Comparison of ENCODE assay signal across 8 mouse cellular contexts in the genomic region with DNA sequence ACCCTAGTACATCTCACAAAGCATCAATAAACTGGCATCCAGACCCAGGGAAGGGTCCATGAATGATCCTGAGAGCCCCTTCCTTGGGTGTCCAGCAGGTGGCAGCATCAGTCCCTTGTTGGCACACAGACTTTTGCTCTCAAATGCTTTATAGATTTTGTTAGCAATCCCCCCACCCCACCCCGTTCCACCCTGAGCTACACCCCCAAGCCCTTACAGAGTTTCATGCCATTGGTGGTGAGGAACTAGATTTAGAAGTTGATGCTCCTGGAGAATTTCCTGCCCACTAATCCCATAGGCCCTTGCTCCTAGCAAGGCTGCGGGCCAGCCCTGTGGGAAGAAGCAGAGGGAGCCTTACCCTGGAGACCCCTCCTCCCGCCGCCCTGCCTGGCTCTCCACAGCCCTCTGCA. TPM values are rescaled to one million over a fixed set of nuclear protein-coding genes. Genes with fewer than 3 reads are reported as not detected.
DNase-seq lines count a peak whose midpoint lies in the region; ATAC-seq and TF ChIP-seq lines count a peak whose summit lies in the region.

No protein-coding gene starts in this region.

- peak; percentile 69 for ATAC-seq in CD4-positive, CD25-positive, alpha-beta regulatory T cell, adult 4 months
- ATAC-seq in heart, postnatal 0 days (ENCODE audit: insufficient read depth, low read depth), result peak; percentile 34; the same call in 1 of the 2 replicates
- ATAC-seq in liver, postnatal 0 days, result no peak

- DNase-seq in heart, postnatal 0 days (ENCODE audit: low spot score), result peak; percentile 72
- DNase-seq in kidney, postnatal 36 days, result peak; percentile 88 to 94
- peak; percentile 83 for DNase-seq in liver, postnatal 0 days
- DNase-seq in thymus, postnatal 0 days (ENCODE audit: low spot score), result peak; percentile 77

- H3K4me1 ChIP-seq in bone marrow macrophage, adult 2 months (ENCODE audit: control insufficient read depth, insufficient read depth, low read length), result peaks cover 2% of the 10 kb centered on the region
- no peaks in the 10 kb centered on the region for H3K4me1 ChIP-seq in embryonic fibroblast, embryonic 13.5 days (ENCODE audit: control insufficient read depth, insufficient read depth, low read length)
- H3K4me1 ChIP-seq in heart, postnatal 0 days (ENCODE audit: control insufficient read depth, insufficient read depth), result no peaks in the 10 kb centered on the region
- H3K4me1 ChIP-seq in liver, postnatal 0 days (ENCODE audit: insufficient read depth), result peaks cover 3% of the 10 kb centered on the region; the same call in 1 of the 2 replicates
- peaks cover 3% of the 10 kb centered on the region; the same call in 1 of the 2 replicates for H3K4me1 ChIP-seq in olfactory bulb, adult 2 months (ENCODE audit: control insufficient read depth, insufficient read depth, low read length)

- TF ChIP-seq CTCF in bone marrow macrophage, adult 2 months (IDR thresholded peaks at IDR 0.05; ENCODE audit: low read depth, low read length), result peak; percentile 92
- peak; percentile 68 for TF ChIP-seq CTCF in embryonic fibroblast, embryonic 13.5 days (IDR thresholded peaks at IDR 0.05; ENCODE audit: borderline replicate concordance, insufficient read depth, low read length)
- peak; percentile 91 for TF ChIP-seq CTCF in heart, postnatal 0 days (IDR thresholded peaks at IDR 0.05; ENCODE audit: low read depth)
- TF ChIP-seq CTCF in liver, postnatal 0 days (IDR thresholded peaks at IDR 0.05; ENCODE audit: low read depth), result peak; percentile 89
- peak; percentile 65 for TF ChIP-seq CTCF in olfactory bulb, adult 2 months (IDR thresholded peaks at IDR 0.05; ENCODE audit: insufficient read depth, low read depth, low read length)

- no peak overlapping the region for H3K9ac ChIP-seq in heart, postnatal 0 days (replicated peaks; ENCODE audit: low read depth, low read length)
- H3K9ac ChIP-seq in liver, postnatal 0 days (replicated peaks), result no peak overlapping the region

- H3K9me3 ChIP-seq in heart, postnatal 0 days (replicated peaks; ENCODE audit: control insufficient read depth, low read length), result no peaks in the 10 kb centered on the region
- no peaks in the 10 kb centered on the region for H3K9me3 ChIP-seq in liver, postnatal 0 days (ENCODE audit: low read length)

- H3K4me2 ChIP-seq in heart, postnatal 0 days (ENCODE audit: low read depth, low read length), result no peak overlapping the region
- H3K4me2 ChIP-seq in liver, postnatal 0 days (ENCODE audit: low read depth, low read length), result no peak overlapping the region

- H3K27me3 ChIP-seq in heart, postnatal 0 days (ENCODE audit: control insufficient read depth, insufficient read depth, low read length), result no peaks in the 10 kb centered on the region
- H3K27me3 ChIP-seq in liver, postnatal 0 days (ENCODE audit: insufficient read depth, low read length), result no peaks in the 10 kb centered on the region

- no peaks in the 10 kb centered on the region for H3K36me3 ChIP-seq in heart, postnatal 0 days (replicated peaks; ENCODE audit: control insufficient read depth, insufficient read depth, low read length)
- no peaks in the 10 kb centered on the region for H3K36me3 ChIP-seq in liver, postnatal 0 days (replicated peaks; ENCODE audit: insufficient read depth, low read length)

- H3K27ac ChIP-seq in bone marrow macrophage, adult 2 months (ENCODE audit: insufficient read depth, low read depth, low read length), result no peak overlapping the region
- no peak overlapping the region for H3K27ac ChIP-seq in embryonic fibroblast, embryonic 13.5 days (ENCODE audit: insufficient read depth, low read length)
- H3K27ac ChIP-seq in heart, postnatal 0 days (ENCODE audit: low read depth), result no peak overlapping the region
- no peak overlapping the region; the same call in 1 of the 2 replicates for H3K27ac ChIP-seq in liver, postnatal 0 days (ENCODE audit: low read depth)
- H3K27ac ChIP-seq in olfactory bulb, adult 2 months (ENCODE audit: insufficient read depth, low read depth, low read length), result no peak overlapping the region

- H3K4me3 ChIP-seq in bone marrow macrophage, adult 2 months (ENCODE audit: insufficient read depth, low read length), result no peak overlapping the region
- H3K4me3 ChIP-seq in embryonic fibroblast, embryonic 13.5 days (ENCODE audit: insufficient read depth, low read length), result no peak overlapping the region
- H3K4me3 ChIP-seq in heart, postnatal 0 days (ENCODE audit: low read depth, low read length), result no peak overlapping the region
- no peak overlapping the region for H3K4me3 ChIP-seq in liver, postnatal 0 days (ENCODE audit: low read depth, low read length)
- no peak overlapping the region for H3K4me3 ChIP-seq in olfactory bulb, adult 2 months (ENCODE audit: insufficient read depth, low read depth, low read length)

- WGBS in heart, postnatal 0 days, result 18% methylated on average over 4 of the region's 4 CpGs
- WGBS in liver, postnatal 0 days (ENCODE audit: insufficient replicate concordance), result 22% methylated on average over 4 of the region's 4 CpGs
- 11% methylated on average over 4 of the region's 4 CpGs for WGBS in olfactory bulb, adult 2 months

- TF ChIP-seq EP300 in heart, postnatal 0 days (IDR thresholded peaks at IDR 0.05; ENCODE audit: low read depth), result no peak
- no peak for TF ChIP-seq EP300 in liver, postnatal 0 days (IDR thresholded peaks at IDR 0.05; ENCODE audit: low read depth)

- TF ChIP-seq POLR2A in bone marrow macrophage, adult 2 months (IDR thresholded peaks at IDR 0.05; ENCODE audit: borderline replicate concordance, low read depth, low read length), result no peak
- no peak for TF ChIP-seq POLR2A in embryonic fibroblast, embryonic 13.5 days (IDR thresholded peaks at IDR 0.05; ENCODE audit: low read depth, low read length)
- TF ChIP-seq POLR2A in olfactory bulb, adult 2 months (IDR thresholded peaks at IDR 0.05; ENCODE audit: insufficient read depth, low read depth, low read length), result no peak

RNA-seq across cellular contexts. Expression of a gene that starts 52.1 kb away (rescaled TPM):
- under 1 TPM; 0.13 to 0.22 TPM for polyA plus RNA-seq in CD4-positive, CD25-positive, alpha-beta regulatory T cell, adult 4 months (2017; shearing (Covaris generic))
- polyA plus RNA-seq in bone marrow macrophage, adult 2 months (2012; ENCODE audit: insufficient read depth, insufficient read length, missing spikeins), result 6.6 and 7.9 TPM in 2 replicates
- polyA plus RNA-seq in embryonic fibroblast, embryonic 13.5 days (2011; ENCODE audit: insufficient read length, low read depth, missing spikeins), result 1.2 and 2.4 TPM in 2 replicates
- 66.1 and 143 TPM in 2 replicates for total RNA-seq in heart, postnatal 0 days (2014; rRNA removed; ENCODE audit: low replicate concordance)
- polyA plus RNA-seq in heart, postnatal 0 days (2015; fragmentation: Nextera tagmentation; extraction: Ambion mirVana), result 1.2 and 1.6 TPM in 2 replicates
- 0.05 and 0.06 TPM in 2 replicates for polyA plus RNA-seq in liver, postnatal 0 days (2015; fragmentation: Nextera tagmentation; extraction: Ambion mirVana)
- polyA plus RNA-seq in olfactory bulb, adult 2 months (2012; ENCODE audit: insufficient read depth, insufficient read length, low replicate concordance, missing spikeins), result not detected in 2 replicates
- polyA plus RNA-seq in thymus, postnatal 0 days (2015; fragmentation: Nextera tagmentation; extraction: Ambion mirVana), result 0.39 and 1.3 TPM in 2 replicates
